Mouse (Mus musculus) heart, embryonic 14.5 days (tissue): ENCODE results near the gene Tfap2e. TPM values are rescaled to one million over a fixed set of nuclear protein-coding genes. Genes with fewer than 3 reads are reported as not detected.

Experiments used
- ATAC-seq: fragments of 200-750 bp; cut with Nextera tagmentation; 2 replicates; pipeline ENCODE4 v1.8.0; 2017; ENCODE audit warnings: low read depth, moderate TSS enrichment; ENCODE audit not compliant: insufficient number of reproducible peaks, insufficient read depth, low FRiP score
- H3K27ac ChIP-seq, 2 experiments: fragments of 200-500 bp in 1 of 2; fragments of 300-500 bp in 1 of 2; sonication (generic) in 1 of 2; replicated peaks in 1 of 2; 2 replicates each; pipeline ENCODE4 v1.5.1; 2012 to 2014; ENCODE audit warnings: low read depth in 2 of 2, low read length in 2 of 2, control low read depth in 1 of 2, mild to moderate bottlenecking in 1 of 2, mixed read lengths in 1 of 2; ENCODE audit not compliant: control insufficient read depth in 1 of 2, insufficient read depth in 1 of 2
- H3K27me3 ChIP-seq: fragments of 300-500 bp; sonication (generic); 2 replicates; pipeline ENCODE4 v1.6.1; 2014; ENCODE audit warnings: mild to moderate bottlenecking, low read length, control low read depth; ENCODE audit not compliant: control insufficient read depth, insufficient read depth
- H3K36me3 ChIP-seq: fragments of 300-500 bp; sonication (generic); 2 replicates; pipeline ENCODE4 v1.6.1; 2014; ENCODE audit warnings: mild to moderate bottlenecking, control low read depth, low read length, mixed read lengths; ENCODE audit not compliant: control insufficient read depth, insufficient read depth
- H3K4me1 ChIP-seq, 2 experiments: fragments of 200-500 bp in 1 of 2; fragments of 300-500 bp in 1 of 2; sonication (generic) in 1 of 2; 2 replicates each; pipeline ENCODE4 v1.6.1; 2012 to 2014; ENCODE audit warnings: low read length in 2 of 2, control low read depth in 1 of 2, mixed read lengths in 1 of 2; ENCODE audit not compliant: control insufficient read depth in 2 of 2, insufficient read depth in 2 of 2
- H3K4me2 ChIP-seq: fragments of 300-500 bp; sonication (generic); 2 replicates; pipeline ENCODE4 v1.6.1; 2014; ENCODE audit warnings: mild to moderate bottlenecking, low read length
- H3K4me3 ChIP-seq, 2 experiments: fragments of 200-500 bp in 1 of 2; fragments of 300-500 bp in 1 of 2; sonication (generic) in 1 of 2; 2 replicates each; pipeline ENCODE4 v1.5.1; 2012 to 2014; ENCODE audit warnings: low read length in 2 of 2, mild to moderate bottlenecking in 2 of 2, control low read depth in 1 of 2, low read depth in 1 of 2, moderate library complexity in 1 of 2; ENCODE audit not compliant: control insufficient read depth in 1 of 2, insufficient read depth in 1 of 2
- H3K9ac ChIP-seq: fragments of 300-500 bp; sonication (generic); 2 replicates; pipeline ENCODE4 v1.6.1; 2014; ENCODE audit warnings: mild to moderate bottlenecking, low read length
- H3K9me3 ChIP-seq: fragments of 300-500 bp; sonication (generic); 2 replicates; pipeline ENCODE4 v1.6.1; 2016; ENCODE audit warnings: low read length, control low read depth; ENCODE audit not compliant: control insufficient read depth
- WGBS: fragments of 180-500 bp; shearing (Covaris S2); extraction: QIAGEN DNeasy Blood & Tissue Kit; methylation state at CpG from one replicate; pipeline ENCODE4 v1.1.7; 2014; 5-methylcytosine and 5-hydroxymethylcytosine counted together
- polyA plus RNA-seq: library from polyadenylated mRNA; unstranded; fragments of >200 nt; fragmentation: Nextera tagmentation; extraction: Ambion mirVana; gene quantifications from 2 replicates; pipeline ENCODE4 v1.2.1, GENCODE M21; 2014

The Tfap2e gene
- polyA plus RNA-seq, 1 experiment from 2014 or later = not detected

DNA sequence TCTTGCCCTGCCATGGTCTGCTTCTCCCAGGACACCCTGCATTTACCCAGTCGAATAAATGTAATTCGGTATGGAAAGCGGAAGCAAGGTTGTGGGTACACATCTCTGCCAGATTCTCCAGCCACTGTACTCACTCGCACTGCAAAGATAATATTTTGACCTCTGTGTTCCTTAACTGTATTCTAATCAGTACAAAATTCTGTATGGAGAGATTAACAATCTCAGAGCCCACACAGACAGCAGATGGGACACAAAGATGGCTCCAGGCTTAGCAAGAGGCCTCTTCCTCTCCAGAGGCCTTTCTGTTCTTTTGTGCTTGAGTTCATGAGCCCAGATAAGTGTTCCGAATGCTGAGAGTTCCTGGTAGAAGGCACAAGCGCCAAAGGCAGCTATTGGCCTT lies 37.8 kb upstream of the Tfap2e start:
- Histone ChIP-seq H3K4me2 (no peak overlapping the region), H3K9me3 (no peaks in the 10 kb centered on the region), H3K4me3 (no peak overlapping the region), H3K4me1 (peaks cover 0 to 4% of the 10 kb centered on the region in 2 experiments; a peak in 3 of 4 replicates), H3K27me3 (no peaks in the 10 kb centered on the region), H3K27ac (no peak overlapping the region), H3K36me3 (peaks cover 7% of the 10 kb centered on the region), H3K9ac (no peak overlapping the region)
- ATAC-seq = no peak
- WGBS = 84% methylated on average over 6 of the region's 6 CpGs

DNA sequence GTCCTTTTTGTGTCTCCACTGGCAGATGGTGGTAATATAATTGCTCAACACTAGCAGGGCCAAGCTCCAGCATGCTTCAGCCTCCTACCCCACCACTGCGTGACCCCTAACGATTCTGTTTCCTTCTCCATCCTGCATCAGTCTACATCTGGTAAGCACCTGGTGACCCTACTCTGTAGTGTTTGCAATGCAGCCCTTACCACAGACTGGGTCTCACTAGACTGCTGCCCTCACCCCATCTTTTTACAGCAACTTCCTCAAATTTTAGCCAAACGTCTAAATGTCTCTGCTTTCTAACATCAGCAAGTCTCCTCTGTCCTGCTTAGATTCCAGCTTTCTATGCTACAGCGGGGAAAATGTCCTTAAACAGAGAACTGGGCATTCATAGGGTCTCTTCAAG lies 34.8 kb upstream of the Tfap2e start:
- no peaks in the 10 kb centered on the region for H3K27me3 ChIP-seq
- WGBS = 90% methylated on average over 4 of the region's 4 CpGs
- ATAC-seq = no peak

DNA sequence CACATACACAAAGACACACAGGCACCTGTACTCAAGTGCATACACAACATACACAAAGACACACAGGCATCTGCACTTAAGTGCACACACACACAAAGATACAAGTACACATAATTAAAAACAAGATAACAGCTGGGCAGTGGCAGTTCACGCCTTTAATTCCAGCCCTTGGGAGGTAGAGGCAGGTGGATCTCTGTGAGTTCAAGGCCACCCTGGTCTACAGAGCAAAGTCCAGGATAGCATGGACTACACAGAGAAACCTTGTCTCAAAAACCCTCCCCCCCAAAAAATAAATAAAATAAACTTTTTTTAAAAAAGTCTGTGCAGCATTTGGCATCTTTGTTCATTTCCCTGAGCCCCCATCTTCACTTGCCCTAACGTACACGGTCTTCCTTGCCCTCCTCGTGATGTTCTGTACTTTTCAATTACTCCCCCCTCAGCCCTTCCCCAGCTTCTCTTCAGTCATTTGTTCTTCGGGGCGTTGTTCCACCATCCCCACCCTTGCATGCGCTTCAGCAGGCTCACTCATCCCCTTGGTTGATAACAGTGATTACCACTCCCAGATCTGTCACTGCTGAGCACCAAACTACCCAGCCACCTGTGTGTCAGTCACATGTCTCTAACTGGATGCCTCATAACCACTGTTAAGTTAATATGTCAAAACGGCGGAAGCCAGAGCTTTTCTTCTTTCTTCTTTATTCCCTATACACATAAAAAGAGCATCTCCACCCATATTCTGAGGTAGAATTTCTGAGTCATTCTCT lies 33.9 kb upstream of the Tfap2e start:
- Histone ChIP-seq H3K27ac (no peak overlapping the region), H3K9ac (no peak overlapping the region), H3K36me3 (peaks cover 7% of the 10 kb centered on the region), H3K4me1 (no peaks in the 10 kb centered on the region), H3K4me2 (no peak overlapping the region), H3K27me3 (no peaks in the 10 kb centered on the region), H3K4me3 (no peak overlapping the region), H3K9me3 (no peaks in the 10 kb centered on the region)
- 79% methylated on average over 9 of the region's 9 CpGs for WGBS
- no peak for ATAC-seq

More for the DNA sequence above, 34.8 kb upstream of the Tfap2e start:
- peaks cover 7% of the 10 kb centered on the region for H3K36me3 ChIP-seq
- H3K9me3 ChIP-seq = no peaks in the 10 kb centered on the region
- no peak overlapping the region for H3K4me2 ChIP-seq
- no peak overlapping the region for H3K27ac ChIP-seq
- H3K4me1 ChIP-seq = no peaks in the 10 kb centered on the region
- no peak overlapping the region for H3K9ac ChIP-seq
- H3K4me3 ChIP-seq = no peak overlapping the region

DNA sequence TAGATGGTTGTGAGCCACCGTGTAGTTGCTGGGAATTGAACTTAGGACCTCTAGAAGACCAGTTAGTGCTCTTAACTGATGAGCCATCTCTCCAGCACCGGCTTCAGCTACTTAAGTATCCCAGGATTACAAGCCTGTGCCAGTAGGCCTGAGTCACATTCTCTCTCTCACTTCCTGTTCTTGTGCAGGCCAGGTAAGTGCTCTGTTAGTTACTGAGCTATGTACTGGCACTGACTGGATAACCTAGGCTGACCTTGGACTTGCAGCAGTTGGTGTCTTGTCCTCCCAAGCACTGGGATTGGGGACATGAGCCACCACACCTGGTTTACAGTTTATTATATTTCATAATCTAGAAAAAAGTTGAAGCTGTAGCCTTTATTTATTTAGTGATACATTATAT lies 27.4 kb upstream of the Tfap2e start:
- Histone ChIP-seq H3K9me3 (no peaks in the 10 kb centered on the region), H3K27me3 (no peaks in the 10 kb centered on the region), H3K4me3 (no peak overlapping the region), H3K27ac (no peak overlapping the region), H3K36me3 (peaks cover 35% of the 10 kb centered on the region), H3K9ac (no peak overlapping the region), H3K4me1 (no peaks in the 10 kb centered on the region), H3K4me2 (no peak overlapping the region)
- WGBS = 65% methylated on average over 2 of the region's 2 CpGs
- ATAC-seq = no peak

DNA sequence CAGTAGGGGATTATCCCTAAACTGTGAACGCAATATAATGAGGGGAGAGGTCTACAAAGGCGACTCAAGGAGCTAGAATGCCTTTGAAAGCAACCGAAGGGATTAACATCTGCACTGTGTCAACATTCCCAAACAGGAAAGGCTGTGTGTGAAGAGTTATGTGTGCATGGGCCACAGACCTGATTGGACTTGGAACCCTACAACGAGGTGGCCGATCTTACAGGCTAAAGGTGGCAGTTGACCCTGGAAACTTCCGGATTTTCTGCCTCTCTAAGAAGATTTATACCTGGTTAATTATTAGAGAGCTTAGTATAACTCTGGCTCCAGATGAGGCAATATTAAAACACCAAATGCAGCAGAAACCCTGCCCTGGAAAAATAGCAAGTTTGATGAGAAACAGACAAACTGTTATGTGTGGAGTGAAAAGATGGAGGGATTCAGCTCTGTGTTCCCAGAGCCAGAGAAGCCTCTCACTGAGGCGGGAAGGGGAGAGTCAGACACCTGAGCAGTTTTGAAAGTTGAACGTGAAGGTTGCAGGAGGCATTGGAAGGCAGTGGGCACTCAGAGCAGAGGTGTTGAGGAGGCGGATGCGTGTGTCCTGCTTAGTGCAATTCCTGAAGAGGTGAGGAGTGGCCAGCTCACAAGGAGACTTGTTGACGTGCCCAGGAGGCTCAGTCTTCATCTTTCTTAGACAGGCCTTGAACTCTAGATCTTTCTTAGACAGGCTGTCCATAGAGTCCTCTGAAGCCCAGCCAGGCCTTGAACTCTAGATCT lies 26.7 kb upstream of the Tfap2e start:
- no peaks in the 10 kb centered on the region for H3K27me3 ChIP-seq
- no peak overlapping the region for H3K4me3 ChIP-seq
- H3K9ac ChIP-seq = no peak overlapping the region
- no peak for ATAC-seq
- no peaks in the 10 kb centered on the region for H3K4me1 ChIP-seq
- 77% methylated on average over 11 of the region's 11 CpGs for WGBS
- no peak overlapping the region for H3K4me2 ChIP-seq
- peaks cover 42% of the 10 kb centered on the region for H3K36me3 ChIP-seq
- H3K27ac ChIP-seq = no peak overlapping the region
- H3K9me3 ChIP-seq = no peaks in the 10 kb centered on the region

DNA sequence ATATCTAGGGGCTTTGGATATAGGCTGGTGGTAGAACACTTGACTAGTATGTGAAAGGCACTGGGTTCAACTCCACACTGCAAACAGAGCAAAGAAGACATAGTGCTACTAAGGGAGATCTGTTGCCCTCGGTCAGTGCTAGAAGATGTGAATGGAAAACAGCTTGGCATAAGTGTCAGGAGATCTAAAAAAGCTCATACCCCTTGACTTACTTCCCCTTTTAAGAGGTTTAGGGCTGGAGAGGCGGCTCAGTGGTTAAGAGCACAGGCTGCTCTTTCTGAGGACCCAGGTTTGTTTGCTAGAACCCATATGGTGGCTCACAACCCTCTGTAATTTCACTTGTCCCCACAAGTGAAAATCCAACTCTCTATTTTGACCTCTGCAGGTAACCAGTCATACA lies 23.4 kb upstream of the Tfap2e start:
- no peak overlapping the region for H3K9ac ChIP-seq
- H3K27me3 ChIP-seq = no peaks in the 10 kb centered on the region
- peaks cover 0 to 4% of the 10 kb centered on the region in 2 experiments; a peak in 2 of 4 replicates for H3K4me1 ChIP-seq
- no peaks in the 10 kb centered on the region for H3K9me3 ChIP-seq
- peaks cover 45% of the 10 kb centered on the region for H3K36me3 ChIP-seq
- ATAC-seq = no peak
- no peak overlapping the region for H3K4me2 ChIP-seq
- no peak overlapping the region for H3K4me3 ChIP-seq
- 84% methylated on average over 2 of the region's 2 CpGs for WGBS
- H3K27ac ChIP-seq = no peak overlapping the region

DNA sequence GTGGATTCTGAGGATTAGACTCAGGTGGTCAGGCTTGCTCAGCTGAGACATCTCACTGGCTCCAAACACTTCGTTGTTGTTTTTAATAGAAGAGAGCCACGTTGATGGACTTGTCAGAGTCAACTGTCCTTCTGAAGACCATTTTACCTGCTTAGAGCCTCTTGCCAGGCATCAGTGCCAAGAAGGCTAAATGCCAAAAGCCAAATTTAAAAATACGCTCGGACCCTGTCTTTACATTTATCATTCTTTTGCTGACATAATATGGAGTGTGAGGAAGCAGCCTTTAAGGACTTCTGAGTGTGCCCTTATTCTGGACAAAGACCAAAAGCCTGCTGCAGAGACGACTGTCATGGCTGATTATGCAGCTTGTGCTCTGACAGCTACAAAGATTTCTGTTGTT lies 22.3 kb upstream of the Tfap2e start:
- no peaks in the 10 kb centered on the region for H3K27me3 ChIP-seq
- peaks cover 38% of the 10 kb centered on the region for H3K36me3 ChIP-seq
- no peak for ATAC-seq
- no peak overlapping the region for H3K9ac ChIP-seq
- H3K4me3 ChIP-seq = no peak overlapping the region
- 74% methylated on average over 5 of the region's 5 CpGs for WGBS
- H3K4me1 ChIP-seq = peaks cover 2 to 7% of the 10 kb centered on the region in 2 experiments; a peak in 3 of 4 replicates
- no peaks in the 10 kb centered on the region for H3K9me3 ChIP-seq
- H3K27ac ChIP-seq = no peak overlapping the region
- H3K4me2 ChIP-seq = no peak overlapping the region
